Mouse (Mus musculus): ENCODE measurements at regions not wholly inside any gene's neighbourhood (a gene's known extent, or its start where the extent isn't known, plus 50 kb on each side); places are given as distances from the start of the nearest gene placed in this dataset.

DNA sequence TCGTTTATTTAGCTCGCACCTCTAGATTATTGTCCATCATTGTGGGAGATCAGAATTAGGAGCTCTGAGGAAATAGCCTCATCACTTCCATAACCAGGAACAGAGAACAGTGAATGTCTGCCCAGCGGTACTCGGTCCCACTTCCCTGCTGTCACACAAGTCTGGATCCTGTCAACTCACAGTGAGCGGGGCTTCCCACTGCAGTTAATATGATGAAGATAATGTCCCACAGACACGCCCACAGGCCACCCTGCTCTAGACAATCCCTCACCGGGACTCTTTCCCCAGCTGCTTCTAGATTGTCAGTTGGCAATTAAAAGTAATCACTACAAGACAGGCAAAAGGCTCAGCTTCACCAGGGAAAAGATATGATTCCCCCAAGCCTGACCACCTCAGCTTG lies 124.2 kb upstream of the Plekha5 start:
- ATAC-seq (ENCODE audit: insufficient number of reproducible peaks, insufficient read depth, low FRiP score, low read depth) = peak; percentile 54; the same call in 1 of the 2 replicates
- Histone ChIP-seq H3K4me3 (ENCODE audit: control insufficient read depth in 1 of 2, insufficient read depth in 1 of 2, low read depth in 1 of 2, low read length in 2 of 2) (no peak overlapping the region), H3K36me3 (ENCODE audit: control insufficient read depth, insufficient read depth, low read length) (no peaks in the 10 kb centered on the region), H3K27me3 (ENCODE audit: control insufficient read depth, insufficient read depth, low read length) (no peaks in the 10 kb centered on the region), H3K9ac (ENCODE audit: low read length) (no peak overlapping the region), H3K4me2 (ENCODE audit: low read length) (no peak overlapping the region), H3K9me3 (ENCODE audit: control insufficient read depth, low read length) (no peaks in the 10 kb centered on the region), H3K4me1 (ENCODE audit: control insufficient read depth in 2 of 2, insufficient read depth in 2 of 2, low read length in 2 of 2) (peaks cover 6 to 18% of the 10 kb centered on the region in 2 experiments), H3K27ac (replicated peaks in 1 of 2; ENCODE audit: control insufficient read depth in 1 of 2, insufficient read depth in 1 of 2, low read depth in 2 of 2, low read length in 2 of 2) (peak overlapping the region; percentile 48 to 62)
- WGBS = 24% methylated on average over 7 of the region's 7 CpGs

DNA sequence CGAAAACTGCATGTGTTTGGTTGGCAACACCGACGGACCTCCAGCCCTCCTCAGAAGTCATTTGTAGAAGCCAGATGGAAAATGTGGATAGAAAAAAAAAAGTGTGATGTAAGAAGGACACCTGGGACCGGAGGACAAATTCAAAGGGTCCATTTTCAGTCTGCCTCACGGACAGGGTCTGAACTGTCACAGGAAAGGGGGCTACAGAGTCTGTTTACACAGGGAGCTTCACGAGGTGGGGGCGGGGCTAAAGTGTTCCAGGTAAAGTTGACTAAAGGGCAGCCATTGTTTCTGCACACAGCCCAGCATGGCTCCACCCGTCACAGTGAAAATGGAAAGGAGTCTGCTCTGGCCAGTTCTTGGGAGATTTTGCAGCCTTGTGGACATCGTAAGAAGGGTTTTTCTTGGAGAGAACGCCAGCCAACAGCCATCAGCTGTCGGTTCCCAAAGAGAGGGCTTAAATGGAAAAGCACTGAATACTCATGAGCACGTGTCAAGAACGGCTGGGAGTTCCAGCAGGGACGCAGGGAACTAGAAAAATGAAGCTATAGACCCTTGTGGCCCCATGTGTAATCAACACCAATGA lies 125.8 kb upstream of the Plekha5 start:
- H3K4me1 ChIP-seq (ENCODE audit: control insufficient read depth in 2 of 2, insufficient read depth in 2 of 2, low read length in 2 of 2) = peaks cover 6 to 18% of the 10 kb centered on the region in 2 experiments
- no peaks in the 10 kb centered on the region for H3K27me3 ChIP-seq (ENCODE audit: control insufficient read depth, insufficient read depth, low read length)
- no peak overlapping the region for H3K4me2 ChIP-seq (ENCODE audit: low read length)
- no peak overlapping the region for H3K4me3 ChIP-seq (ENCODE audit: control insufficient read depth in 1 of 2, insufficient read depth in 1 of 2, low read depth in 1 of 2, low read length in 2 of 2)
- no peak overlapping the region for H3K27ac ChIP-seq (replicated peaks in 1 of 2; ENCODE audit: control insufficient read depth in 1 of 2, insufficient read depth in 1 of 2, low read depth in 2 of 2, low read length in 2 of 2)
- no peak overlapping the region for H3K9ac ChIP-seq (ENCODE audit: low read length)
- 73% methylated on average over 14 of the region's 14 CpGs for WGBS
- H3K36me3 ChIP-seq (ENCODE audit: control insufficient read depth, insufficient read depth, low read length) = no peaks in the 10 kb centered on the region
- H3K9me3 ChIP-seq (ENCODE audit: control insufficient read depth, low read length) = no peaks in the 10 kb centered on the region
- ATAC-seq (ENCODE audit: insufficient number of reproducible peaks, insufficient read depth, low FRiP score, low read depth) = no peak

DNA sequence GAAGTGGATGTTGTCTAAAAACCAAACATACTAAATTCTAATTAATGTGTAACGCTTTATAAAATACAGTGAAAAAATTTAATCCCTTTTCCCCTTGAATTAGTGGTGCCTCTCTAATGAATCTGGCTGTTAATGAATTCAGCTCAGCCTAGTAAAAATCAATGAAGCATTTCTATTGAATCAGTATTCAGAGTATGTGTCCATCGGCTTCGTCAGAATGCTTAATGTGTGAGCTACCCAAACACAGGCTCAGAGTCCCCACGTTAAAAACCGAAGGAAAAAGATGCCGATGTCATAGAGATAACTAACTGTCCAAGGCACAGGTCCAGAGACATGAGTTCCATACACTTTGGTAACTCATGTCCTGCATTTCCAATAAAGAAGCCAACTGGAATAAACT lies 126.3 kb upstream of the Plekha5 start:
- Histone ChIP-seq H3K27me3 (ENCODE audit: control insufficient read depth, insufficient read depth, low read length) (no peaks in the 10 kb centered on the region), H3K36me3 (ENCODE audit: control insufficient read depth, insufficient read depth, low read length) (no peaks in the 10 kb centered on the region), H3K4me2 (ENCODE audit: low read length) (no peak overlapping the region), H3K4me3 (ENCODE audit: control insufficient read depth in 1 of 2, insufficient read depth in 1 of 2, low read depth in 1 of 2, low read length in 2 of 2) (no peak overlapping the region), H3K9ac (ENCODE audit: low read length) (no peak overlapping the region), H3K27ac (replicated peaks in 1 of 2; ENCODE audit: control insufficient read depth in 1 of 2, insufficient read depth in 1 of 2, low read depth in 2 of 2, low read length in 2 of 2) (no peak overlapping the region), H3K4me1 (ENCODE audit: control insufficient read depth in 2 of 2, insufficient read depth in 2 of 2, low read length in 2 of 2) (peaks cover 6 to 18% of the 10 kb centered on the region in 2 experiments), H3K9me3 (ENCODE audit: control insufficient read depth, low read length) (no peaks in the 10 kb centered on the region)
- WGBS = 84% methylated on average over 6 of the region's 6 CpGs
- no peak for ATAC-seq (ENCODE audit: insufficient number of reproducible peaks, insufficient read depth, low FRiP score, low read depth)

DNA sequence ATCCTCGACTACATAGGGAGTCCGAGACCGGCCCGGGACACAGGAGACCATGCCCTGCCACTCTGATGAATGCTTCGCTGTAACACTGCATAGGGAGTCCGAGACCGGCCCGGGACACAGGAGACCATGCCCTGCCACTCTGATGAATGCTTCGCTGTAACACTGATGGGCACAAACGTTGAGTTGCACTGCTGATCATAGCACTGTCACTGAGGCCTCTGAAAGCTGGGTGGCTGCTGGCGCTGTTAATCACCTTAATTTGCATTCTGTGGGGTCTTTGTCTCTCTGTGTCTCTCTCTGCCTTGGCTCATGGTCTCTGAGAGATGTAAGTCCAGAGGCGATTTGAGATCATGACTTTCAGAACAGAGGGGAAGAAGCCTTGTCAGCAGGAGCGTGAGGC lies 133.7 kb upstream of the Plekha5 start:
- Histone ChIP-seq H3K4me3 (ENCODE audit: control insufficient read depth in 1 of 2, insufficient read depth in 1 of 2, low read depth in 1 of 2, low read length in 2 of 2) (no peak overlapping the region), H3K36me3 (ENCODE audit: control insufficient read depth, insufficient read depth, low read length) (no peaks in the 10 kb centered on the region), H3K9ac (ENCODE audit: low read length) (no peak overlapping the region), H3K4me1 (ENCODE audit: control insufficient read depth in 2 of 2, insufficient read depth in 2 of 2, low read length in 2 of 2) (no peaks in the 10 kb centered on the region), H3K9me3 (ENCODE audit: control insufficient read depth, low read length) (no peaks in the 10 kb centered on the region), H3K27ac (replicated peaks in 1 of 2; ENCODE audit: control insufficient read depth in 1 of 2, insufficient read depth in 1 of 2, low read depth in 2 of 2, low read length in 2 of 2) (no peak overlapping the region), H3K27me3 (ENCODE audit: control insufficient read depth, insufficient read depth, low read length) (no peaks in the 10 kb centered on the region), H3K4me2 (ENCODE audit: low read length) (no peak overlapping the region)
- WGBS = 59% methylated on average over 12 of the region's 13 CpGs
- no peak for ATAC-seq (ENCODE audit: insufficient number of reproducible peaks, insufficient read depth, low FRiP score, low read depth)

DNA sequence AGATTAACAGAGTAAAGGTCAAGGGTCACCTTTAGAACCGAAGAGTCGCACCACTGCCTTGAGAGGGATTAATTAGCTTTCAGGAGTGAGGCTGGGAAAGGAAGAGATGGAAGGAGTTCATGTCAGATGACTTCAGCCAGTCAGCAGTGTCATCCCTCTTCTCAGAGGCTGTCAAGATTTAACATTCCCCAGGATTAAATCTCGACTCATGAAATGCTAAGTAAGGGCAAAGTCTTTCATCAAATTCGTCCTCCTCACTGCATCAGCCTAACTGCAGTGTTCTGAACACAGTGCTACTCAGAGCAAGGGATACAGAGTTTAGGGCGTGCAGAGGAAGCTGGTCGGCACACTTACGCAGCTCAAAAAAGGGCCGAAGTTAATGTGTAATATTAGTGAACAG lies 135.1 kb upstream of the Plekha5 start:
- 49% methylated on average over 8 of the region's 8 CpGs for WGBS
- no peak overlapping the region for H3K27ac ChIP-seq (replicated peaks in 1 of 2; ENCODE audit: control insufficient read depth in 1 of 2, insufficient read depth in 1 of 2, low read depth in 2 of 2, low read length in 2 of 2)
- no peak overlapping the region for H3K4me3 ChIP-seq (ENCODE audit: control insufficient read depth in 1 of 2, insufficient read depth in 1 of 2, low read depth in 1 of 2, low read length in 2 of 2)
- H3K9me3 ChIP-seq (ENCODE audit: control insufficient read depth, low read length) = no peaks in the 10 kb centered on the region
- no peaks in the 10 kb centered on the region for H3K27me3 ChIP-seq (ENCODE audit: control insufficient read depth, insufficient read depth, low read length)
- no peaks in the 10 kb centered on the region for H3K36me3 ChIP-seq (ENCODE audit: control insufficient read depth, insufficient read depth, low read length)
- no peak overlapping the region for H3K4me2 ChIP-seq (ENCODE audit: low read length)
- H3K9ac ChIP-seq (ENCODE audit: low read length) = no peak overlapping the region
- ATAC-seq (ENCODE audit: insufficient number of reproducible peaks, insufficient read depth, low FRiP score, low read depth) = no peak
- H3K4me1 ChIP-seq (ENCODE audit: control insufficient read depth in 2 of 2, insufficient read depth in 2 of 2, low read length in 2 of 2) = no peaks in the 10 kb centered on the region

DNA sequence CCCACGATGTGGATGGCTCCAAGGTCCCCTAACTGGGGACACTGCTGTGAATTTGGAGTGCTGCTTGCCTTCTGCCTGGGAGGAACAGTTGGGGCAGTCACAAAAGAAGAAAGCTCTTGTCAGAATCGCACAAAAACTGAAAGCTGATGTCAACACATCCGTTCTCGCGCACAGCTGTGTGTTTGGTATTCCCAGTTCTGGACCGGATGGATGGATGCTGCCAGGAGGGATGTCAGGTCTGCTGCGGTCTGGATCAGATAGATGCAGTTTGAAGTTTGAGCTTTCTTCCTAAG lies 141.6 kb upstream of the Plekha5 start:
- WGBS = 55% methylated on average over 7 of the region's 7 CpGs
- Histone ChIP-seq H3K27ac (replicated peaks in 1 of 2; ENCODE audit: control insufficient read depth in 1 of 2, insufficient read depth in 1 of 2, low read depth in 2 of 2, low read length in 2 of 2) (peak overlapping the region; percentile 24 to 36; a peak in 2 of 4 replicates), H3K4me1 (ENCODE audit: control insufficient read depth in 2 of 2, insufficient read depth in 2 of 2, low read length in 2 of 2) (peaks cover 7 to 9% of the 10 kb centered on the region in 2 experiments; a peak in 1 of 4 replicates), H3K4me2 (ENCODE audit: low read length) (peak overlapping the region; percentile 28), H3K27me3 (ENCODE audit: control insufficient read depth, insufficient read depth, low read length) (no peaks in the 10 kb centered on the region), H3K9me3 (ENCODE audit: control insufficient read depth, low read length) (no peaks in the 10 kb centered on the region), H3K4me3 (ENCODE audit: control insufficient read depth in 1 of 2, insufficient read depth in 1 of 2, low read depth in 1 of 2, low read length in 2 of 2) (no peak overlapping the region), H3K36me3 (ENCODE audit: control insufficient read depth, insufficient read depth, low read length) (no peaks in the 10 kb centered on the region), H3K9ac (ENCODE audit: low read length) (0 out of 2 replicates have a peak overlapping the region, but pooled peaks have one; percentile 36)
- ATAC-seq (ENCODE audit: insufficient number of reproducible peaks, insufficient read depth, low FRiP score, low read depth) = no peak

DNA sequence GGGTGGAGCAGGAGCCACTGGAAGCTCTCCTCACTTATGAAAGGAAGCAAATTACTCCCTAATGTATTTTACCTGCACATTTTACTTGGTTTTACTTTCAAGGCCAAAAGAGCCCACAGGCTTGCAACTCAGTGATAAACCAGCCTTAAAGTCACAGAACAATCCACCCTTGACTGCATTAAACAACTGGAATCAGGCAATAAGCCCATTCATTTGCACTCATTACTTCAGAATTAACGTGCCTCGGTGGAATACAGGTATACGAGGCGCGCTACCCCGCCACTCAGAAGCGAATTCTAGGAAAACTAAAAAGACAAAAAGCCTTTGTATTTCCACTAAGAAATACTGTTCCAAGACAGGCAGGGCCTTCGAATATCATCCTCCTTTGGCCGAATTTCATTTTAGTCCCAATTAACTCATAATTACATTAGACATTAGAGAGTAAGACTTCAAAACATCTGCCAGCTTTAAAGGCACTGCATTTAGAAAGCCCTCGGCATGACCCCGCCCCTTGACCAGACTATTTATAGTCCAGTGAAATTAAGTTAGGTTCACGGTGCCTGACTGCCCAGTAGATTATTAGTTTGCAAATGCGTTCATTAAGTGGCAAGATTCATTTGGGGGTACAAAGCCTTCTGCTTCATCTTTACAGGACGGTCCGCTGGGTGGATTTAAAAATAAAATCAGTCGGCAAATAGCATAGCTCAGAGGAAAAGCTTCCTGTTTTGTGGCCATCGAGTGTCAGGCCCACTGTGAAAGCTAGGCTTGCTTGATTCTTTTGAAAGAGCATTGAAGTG lies 142.2 kb upstream of the Plekha5 start:
- Histone ChIP-seq H3K9me3 (ENCODE audit: control insufficient read depth, low read length) (no peaks in the 10 kb centered on the region), H3K36me3 (ENCODE audit: control insufficient read depth, insufficient read depth, low read length) (no peaks in the 10 kb centered on the region), H3K9ac (ENCODE audit: low read length) (0 out of 2 replicates have a peak overlapping the region, but pooled peaks have one; percentile 36), H3K4me2 (ENCODE audit: low read length) (peak overlapping the region; percentile 28), H3K27me3 (ENCODE audit: control insufficient read depth, insufficient read depth, low read length) (no peaks in the 10 kb centered on the region), H3K27ac (replicated peaks in 1 of 2; ENCODE audit: control insufficient read depth in 1 of 2, insufficient read depth in 1 of 2, low read depth in 2 of 2, low read length in 2 of 2) (peak overlapping the region; percentile 24 to 36; a peak in 2 of 4 replicates), H3K4me1 (ENCODE audit: control insufficient read depth in 2 of 2, insufficient read depth in 2 of 2, low read length in 2 of 2) (peaks cover 7 to 9% of the 10 kb centered on the region in 2 experiments; a peak in 1 of 4 replicates), H3K4me3 (ENCODE audit: control insufficient read depth in 1 of 2, insufficient read depth in 1 of 2, low read depth in 1 of 2, low read length in 2 of 2) (no peak overlapping the region)
- 56% methylated on average over 17 of the region's 17 CpGs for WGBS
- ATAC-seq (ENCODE audit: insufficient number of reproducible peaks, insufficient read depth, low FRiP score, low read depth) = no peak

All from heart, embryonic 14.5 days (tissue).